Mouse (Mus musculus) cerebellum, adult 2 months (tissue): ENCODE measurements around the gene Gm49336.

Source experiments
- CTCF ChIP-seq: fragments of 200-500 bp; IDR thresholded peaks from 2 replicates; pipeline ENCODE4 v1.5.1; 2011; ENCODE audit warnings: low read depth, mild to moderate bottlenecking, control low read depth, low read length, moderate library complexity, borderline replicate concordance; ENCODE audit not compliant: insufficient read depth
- POLR2A ChIP-seq: fragments of 200-500 bp; IDR thresholded peaks from 2 replicates; pipeline ENCODE4 v1.6.1; 2011; ENCODE audit warnings: low read length, control low read depth, borderline replicate concordance; ENCODE audit not compliant: insufficient read depth

- TF ChIP-seq POLR2A (no peak), CTCF (no peak)
These were observed 2.2 kb upstream of the Gm49336 start for GRCm38 (mm10) chr14:60253466-60253865.
